Mouse (Mus musculus): ENCODE data around the gene Smug1. TPM values are rescaled to one million over a fixed set of nuclear protein-coding genes. Genes with fewer than 3 reads are reported as not detected.

The Smug1 gene
- 4.7 to 8.7 TPM (median 7.1 TPM) in 4 replicates for total RNA-seq (2023)

GRCm38 (mm10) chr15:103167042-103167615, at the start of gene Smug1:
Gene Smug1 (minus strand): TSS chr15:103167092.

Other genes with a start within 250 kb of the Smug1 start
- gene Hoxc13, start 246.0 kb downstream of the Smug1 start, total RNA-seq (2023), result not detected in 4 replicates
- gene Hoxc12, start 230.3 kb downstream of the Smug1 start, total RNA-seq (2023), result not detected in 4 replicates
- not detected in 4 replicates for gene Hoxc11, start 212.7 kb downstream of the Smug1 start, total RNA-seq (2023)
- gene Hoxc10, start 200.3 kb downstream of the Smug1 start, total RNA-seq (2023), result not detected in 4 replicates
- gene Hoxc5, start 199.6 kb downstream of the Smug1 start, total RNA-seq (2023), result not detected in 4 replicates
- not detected in 4 replicates for gene Hoxc9, start 190.7 kb downstream of the Smug1 start, total RNA-seq (2023)
- not detected in 4 replicates for gene Hoxc8, start 176.5 kb downstream of the Smug1 start, total RNA-seq (2023)
- gene Hoxc6, start 168.8 kb downstream of the Smug1 start, total RNA-seq (2023), result not detected in 4 replicates
- not detected in 4 replicates for gene Hoxc4, start 148.2 kb downstream of the Smug1 start, total RNA-seq (2023)
- 32.2 to 34.6 TPM (median 33.5 TPM) in 4 replicates for gene Cbx5, start 72.7 kb upstream of the Smug1 start, total RNA-seq (2023)
- gene Hnrnpa1, start 73.3 kb upstream of the Smug1 start, total RNA-seq (2023), result 575 to 644 TPM (median 612 TPM) in 4 replicates
- gene Nfe2, start 91.3 kb upstream of the Smug1 start, total RNA-seq (2023), result 0.49 to 1.3 TPM in 2 of 4 replicates, not detected in the others
- 73.8 to 84.0 TPM (median 78.4 TPM) in 4 replicates for gene Copz1, start 105.6 kb upstream of the Smug1 start, total RNA-seq (2023)
- gene Gpr84, start 143.5 kb upstream of the Smug1 start, total RNA-seq (2023), result not detected in 4 replicates
- gene Zfp385a, start 173.0 kb upstream of the Smug1 start, total RNA-seq (2023), result 20.9 to 25.5 TPM (median 24.3 TPM) in 4 replicates
- gene Itga5, start 199.7 kb upstream of the Smug1 start, total RNA-seq (2023), result 0.37 to 0.75 TPM (median 0.56 TPM) in 3 of 4 replicates, not detected in the other